Mouse (Mus musculus) lung, postnatal 4 days (tissue): Measurements from ENCODE around the gene Mrpl4.

ENCODE experiments used
- DNase-seq, 2 experiments: peaks; one replicate each; pipeline ENCODE4 v3.0.0; 2021

Gene Mrpl4

GRCm38 (mm10) chr9:21018600-21018999 is 16.1 kb downstream of the Mrpl4 start:
- peak in 1 of 2 experiments; percentile 42 for DNase-seq

GRCm38 (mm10) chr9:21021363-21021762 is 18.8 kb downstream of the Mrpl4 start:
- DNase-seq, result no peak

- peak in 1 of 2 experiments; percentile 71 for DNase-seq
These were observed 19.8 kb downstream of the Mrpl4 start for GRCm38 (mm10) chr9:21022288-21022687.

GRCm38 (mm10) chr9:21022726-21023125 is 20.2 kb downstream of the Mrpl4 start:
- no peak for DNase-seq

- peak; percentile 74 to 85 for DNase-seq
These were observed 22.8 kb downstream of the Mrpl4 start for GRCm38 (mm10) chr9:21025258-21025810.

- DNase-seq, result peak in 1 of 2 experiments; percentile 44
These were observed 24.3 kb downstream of the Mrpl4 start for GRCm38 (mm10) chr9:21026849-21027248.

- DNase-seq, result no peak
These were observed 25.3 kb downstream of the Mrpl4 start for GRCm38 (mm10) chr9:21027774-21028290.

GRCm38 (mm10) chr9:21028560-21029110 is 26.1 kb downstream of the Mrpl4 start:
- DNase-seq, result no peak

GRCm38 (mm10) chr9:21029291-21030054 is 26.9 kb downstream of the Mrpl4 start, which contains the start of gene Icam4:
Icam4 (plus strand) TSS chr9:21029373.
- peak; percentile 87 to 90 for DNase-seq

- DNase-seq, result peak in 1 of 2 experiments; percentile 32
These were observed 27.6 kb downstream of the Mrpl4 start for GRCm38 (mm10) chr9:21030055-21030600.

- DNase-seq, result peak; percentile 91 to 92
These were observed 28.3 kb downstream of the Mrpl4 start for GRCm38 (mm10) chr9:21030781-21031250.

GRCm38 (mm10) chr9:21031251-21031895 is 28.8 kb downstream of the Mrpl4 start:
- DNase-seq, result peak; percentile 75 to 79

GRCm38 (mm10) chr9:21031896-21032351 is 29.4 kb downstream of the Mrpl4 start, which contains the start of gene Icam5:
Icam5 (plus strand) TSS chr9:21032073.
- no peak for DNase-seq

- no peak for DNase-seq
These were observed 30.0 kb downstream of the Mrpl4 start for GRCm38 (mm10) chr9:21032491-21032890.

GRCm38 (mm10) chr9:21033136-21033535 is 30.6 kb downstream of the Mrpl4 start:
- DNase-seq, result peak; percentile 88 to 92

GRCm38 (mm10) chr9:21034481-21035085 is 32.0 kb downstream of the Mrpl4 start:
- no peak for DNase-seq

GRCm38 (mm10) chr9:21035586-21035985 is 33.0 kb downstream of the Mrpl4 start:
- DNase-seq, result no peak

GRCm38 (mm10) chr9:21036161-21036560 is 33.6 kb downstream of the Mrpl4 start:
- DNase-seq, result no peak

- no peak for DNase-seq
These were observed 34.1 kb downstream of the Mrpl4 start for GRCm38 (mm10) chr9:21036666-21037065.

- peak; percentile 73 to 84 for DNase-seq
These were observed 34.9 kb downstream of the Mrpl4 start for GRCm38 (mm10) chr9:21037481-21037891.

- no peak for DNase-seq
These were observed 37.2 kb downstream of the Mrpl4 start for GRCm38 (mm10) chr9:21039779-21040178.

- DNase-seq, result no peak
These were observed 38.8 kb downstream of the Mrpl4 start for GRCm38 (mm10) chr9:21041308-21041707.
